Mouse (Mus musculus) left cerebral cortex, postnatal 14 days (tissue): ENCODE measurements around the gene Mybbp1a. TPM values are rescaled to one million over a fixed set of nuclear protein-coding genes. Genes with fewer than 3 reads are reported as not detected.
A peak's percentile ranks its signal among the peaks of the same experiment; 100 is the strongest.
"Not testable (repeated sequence)": the region's sequence is repeated elsewhere in the genome, so short reads cannot be mapped to it uniquely, and the experiment has no call there.

Experiments used
- DNase-seq, 2 experiments: peaks; one replicate each; pipeline ENCODE4 v3.0.0; 2021 to 2022; ENCODE audit warnings: low spot score in 2 of 2, mixed read lengths in 1 of 2
- intact Hi-C: fragments of 180-260 bp; cut with DNase I; formaldehyde crosslinking; loops from one replicate; pipeline ENCODE4 v1.15.1; 2025
- total RNA-seq, 2 experiments: library from RNA; stranded (reverse); gene quantifications; 2 replicates each; pipeline ENCODE4 v1.2.3; 2021

Mybbp1a gene
- total RNA-seq, 2 experiments from 2014 or later = 45.4 to 50.6 TPM

DNA sequence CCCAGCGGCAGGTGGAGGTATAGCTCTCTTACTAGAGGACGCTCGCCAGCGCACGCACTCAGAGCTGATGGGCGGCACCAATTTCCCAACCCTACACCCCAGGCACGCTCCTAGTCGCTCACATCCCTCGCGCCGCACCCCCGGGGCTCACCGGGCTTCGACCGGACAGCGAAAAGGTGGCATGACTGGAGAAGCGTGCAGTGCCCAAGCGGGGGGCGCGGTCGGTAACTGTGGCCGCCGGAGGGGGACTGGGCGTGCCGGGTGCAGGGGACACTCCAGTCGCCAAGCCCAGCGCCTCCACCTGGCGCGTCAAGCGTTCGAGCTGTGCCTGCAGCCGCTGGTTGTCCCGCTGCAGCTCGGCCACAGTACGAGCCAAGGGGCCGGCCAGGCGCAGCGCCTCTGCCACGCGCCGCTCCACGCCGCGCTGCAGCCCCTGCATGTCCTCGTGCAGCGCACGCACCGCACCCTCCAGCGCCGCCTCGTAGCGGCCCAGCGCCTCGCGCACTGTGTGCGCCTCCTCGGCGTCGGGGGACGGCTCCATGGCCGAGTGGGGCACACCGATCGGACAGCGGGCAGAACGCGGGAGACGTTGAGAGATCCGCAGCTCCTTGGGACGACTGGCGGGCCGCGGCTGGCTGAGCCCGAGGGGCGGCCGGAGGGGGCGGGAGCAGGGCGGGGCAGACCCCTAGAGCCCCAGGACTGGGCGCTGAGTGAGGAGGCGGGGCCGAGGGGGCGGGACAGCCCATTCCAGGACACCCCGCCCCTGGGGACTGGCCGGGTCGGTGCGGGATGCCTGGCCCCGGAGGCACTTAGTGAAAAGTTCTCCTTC lies 29.8 kb upstream of the Mybbp1a start, which contains the start of gene Smtnl2:
TSS of gene Smtnl2 (minus strand) at position 621 of the 829 bp plus-strand sequence.
- peak; percentile 46 to 48 for DNase-seq
- intact Hi-C loops = no loop called here

DNA sequence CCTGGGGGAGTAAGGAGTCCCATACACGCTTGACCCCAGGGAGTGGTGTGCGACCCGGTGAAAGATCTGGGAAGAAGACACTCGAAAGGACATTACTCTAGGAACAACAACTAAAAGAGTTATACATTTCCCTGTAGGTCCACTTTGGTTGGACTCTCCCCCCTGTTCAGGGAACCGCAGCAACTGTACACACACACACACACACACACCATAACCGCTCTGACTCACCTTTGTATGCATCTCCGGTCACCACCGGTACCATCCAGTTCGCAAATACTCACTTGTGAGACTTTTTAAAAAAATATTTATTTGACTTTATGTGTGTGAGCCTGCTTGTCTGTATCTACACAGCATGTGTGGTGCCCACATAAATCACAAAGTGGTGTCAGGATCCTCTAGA lies 29.2 kb upstream of the Mybbp1a start:
- intact Hi-C loops = no loop called here
- no peak for DNase-seq

DNA sequence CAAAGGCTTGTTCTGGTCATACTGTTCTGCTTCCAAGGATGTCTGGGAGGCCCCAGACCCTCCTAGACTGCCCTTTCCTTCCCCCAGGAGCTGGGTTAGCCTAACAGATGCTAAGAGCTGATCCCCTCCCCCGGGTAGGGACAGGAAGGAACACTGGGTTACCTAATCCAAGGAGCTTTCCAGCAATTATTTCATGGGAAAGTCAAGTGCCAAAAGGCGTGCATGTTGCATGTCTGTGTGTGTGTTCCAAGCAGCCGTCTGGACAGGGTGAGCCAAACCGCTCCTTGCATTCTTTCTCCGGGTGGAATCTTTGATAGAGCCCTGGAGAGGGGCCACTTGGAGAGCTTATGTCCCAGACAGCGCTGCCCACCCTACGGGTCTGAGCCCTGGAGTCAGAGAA lies 28.1 kb upstream of the Mybbp1a start:
- intact Hi-C loops = no loop called here
- no peak for DNase-seq

DNA sequence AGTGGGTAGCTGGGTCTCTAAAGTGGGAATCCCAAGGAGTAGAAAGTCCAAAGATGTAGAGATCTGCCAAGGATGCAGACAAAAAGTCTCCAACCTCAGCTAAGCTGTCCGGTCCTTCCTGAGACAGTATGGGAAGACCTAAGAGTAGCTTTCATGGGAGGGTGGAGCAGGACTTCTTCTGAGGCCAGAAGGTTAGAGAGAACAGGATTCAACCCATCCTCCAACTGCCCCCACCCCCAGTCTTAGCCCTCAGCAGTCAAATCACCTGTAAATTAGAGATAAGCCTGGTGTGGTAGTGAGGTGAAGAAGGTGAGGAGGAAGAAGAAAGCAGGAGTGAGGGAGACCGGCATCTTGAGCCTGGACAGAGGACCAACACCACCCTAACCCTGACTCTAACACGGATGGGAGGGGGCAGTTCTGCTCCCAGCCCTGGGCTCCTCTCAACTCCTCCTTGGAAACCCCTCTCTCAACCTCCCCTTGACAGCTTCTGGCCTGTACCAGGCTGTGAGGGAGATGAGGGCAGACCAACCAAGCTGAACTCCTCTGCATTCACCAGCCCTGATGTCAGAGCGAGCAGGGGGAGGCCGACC lies 27.5 kb upstream of the Mybbp1a start:
- no peak for DNase-seq
- intact Hi-C loops = no loop called here

DNA sequence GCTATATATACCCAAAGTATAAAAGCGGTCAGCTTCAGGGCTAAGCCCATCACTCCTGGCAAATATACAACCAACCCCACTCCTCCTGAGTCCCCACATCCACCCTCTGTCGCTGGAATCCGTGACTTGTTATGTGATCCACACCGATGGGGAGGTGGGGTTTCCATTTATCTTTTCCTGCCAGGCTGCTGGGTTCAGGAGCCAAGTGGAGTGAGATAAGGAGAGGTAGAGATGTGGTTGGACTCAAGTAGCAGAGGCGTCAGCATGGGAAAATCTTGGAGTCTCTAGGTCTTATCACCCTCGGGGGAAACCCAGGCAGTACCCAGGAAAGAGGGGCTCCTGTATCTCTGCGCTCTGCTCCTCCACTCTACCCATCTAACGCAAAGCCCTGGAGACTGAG lies 26.0 kb upstream of the Mybbp1a start:
- intact Hi-C loops = no loop called here
- DNase-seq = no peak

DNA sequence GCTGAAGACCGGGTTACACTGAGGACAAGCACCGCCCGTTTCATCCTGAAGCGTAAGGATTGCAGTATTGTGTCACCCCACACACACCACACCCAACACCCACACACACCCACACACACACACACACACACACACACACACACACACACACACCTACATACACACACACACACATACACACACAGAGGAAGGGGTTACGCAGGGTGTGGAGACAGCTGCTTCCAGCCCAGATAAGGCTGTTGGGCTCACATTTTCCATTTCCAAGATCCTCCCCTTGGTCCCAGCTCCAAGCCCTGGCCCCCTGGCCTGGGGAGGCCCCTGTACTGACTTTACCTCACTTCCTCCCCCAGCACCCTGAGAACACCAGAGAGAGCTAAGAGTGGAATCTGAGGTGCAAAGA lies 24.5 kb upstream of the Mybbp1a start:
- no peak for DNase-seq
- intact Hi-C loops = no loop called here

DNA sequence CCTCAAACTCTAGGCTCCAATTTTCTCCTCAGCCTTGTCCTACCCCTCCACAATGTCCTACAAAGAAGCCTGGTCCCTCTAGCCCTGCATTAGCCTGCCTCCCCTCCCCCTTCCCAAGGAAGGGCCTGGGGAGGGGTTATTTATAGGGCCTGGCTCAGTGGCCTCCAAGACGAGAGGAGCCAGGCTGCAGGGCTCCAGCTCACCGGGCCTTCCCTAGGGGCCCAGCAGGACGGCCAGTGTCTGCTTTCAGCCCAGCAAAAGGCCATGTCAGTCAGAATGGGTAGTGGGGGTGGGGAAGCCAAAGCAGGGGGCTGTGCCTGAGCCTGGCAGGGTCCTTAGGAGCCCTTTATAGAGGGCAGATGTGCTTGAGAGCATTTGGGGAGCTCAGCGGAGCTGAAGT lies 23.8 kb upstream of the Mybbp1a start:
- intact Hi-C loops = no loop called here

DNA sequence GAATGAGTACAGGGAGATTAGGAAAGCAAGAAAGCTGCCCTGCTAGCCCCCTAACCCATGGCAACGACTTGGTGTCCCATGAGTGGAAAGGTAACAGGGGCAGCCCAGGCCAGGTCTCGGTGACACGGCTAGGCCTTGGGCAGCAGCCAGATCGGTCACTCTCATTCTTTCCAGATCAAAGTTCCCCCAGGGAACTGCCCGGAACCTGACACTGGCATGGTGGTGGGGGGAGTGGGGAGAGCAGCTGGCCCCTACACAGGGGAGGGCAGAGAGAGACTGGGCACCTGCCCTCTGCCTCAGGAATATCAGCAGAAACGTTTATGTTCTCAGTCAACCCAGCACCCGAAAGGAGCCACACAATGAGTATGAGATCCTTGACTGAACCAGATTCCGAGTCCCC lies 22.9 kb upstream of the Mybbp1a start:
- no peak for DNase-seq
- intact Hi-C loops = no loop called here

More for the DNA sequence above, 23.8 kb upstream of the Mybbp1a start:
- DNase-seq = no peak

DNA sequence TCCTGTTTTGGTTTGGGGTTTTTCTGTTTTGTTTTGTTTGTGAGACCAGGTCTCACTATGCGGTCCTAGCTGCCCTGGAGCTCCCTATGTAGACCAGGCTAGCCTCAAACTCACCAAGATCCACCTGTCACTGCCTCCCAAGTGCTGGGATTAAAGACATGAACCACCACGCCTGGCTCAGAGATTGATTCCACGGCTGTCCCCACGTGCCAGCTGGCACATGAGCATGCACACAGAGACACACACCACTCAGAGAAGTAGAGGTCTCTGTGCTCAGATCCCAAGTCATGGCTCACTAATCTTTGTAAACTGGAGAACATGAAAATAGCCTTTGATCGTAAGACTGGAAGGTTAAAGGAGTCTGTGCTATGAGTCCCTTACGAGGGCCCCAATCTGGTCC lies 22.1 kb upstream of the Mybbp1a start:
- no peak for DNase-seq
- intact Hi-C loops = no loop called here

DNA sequence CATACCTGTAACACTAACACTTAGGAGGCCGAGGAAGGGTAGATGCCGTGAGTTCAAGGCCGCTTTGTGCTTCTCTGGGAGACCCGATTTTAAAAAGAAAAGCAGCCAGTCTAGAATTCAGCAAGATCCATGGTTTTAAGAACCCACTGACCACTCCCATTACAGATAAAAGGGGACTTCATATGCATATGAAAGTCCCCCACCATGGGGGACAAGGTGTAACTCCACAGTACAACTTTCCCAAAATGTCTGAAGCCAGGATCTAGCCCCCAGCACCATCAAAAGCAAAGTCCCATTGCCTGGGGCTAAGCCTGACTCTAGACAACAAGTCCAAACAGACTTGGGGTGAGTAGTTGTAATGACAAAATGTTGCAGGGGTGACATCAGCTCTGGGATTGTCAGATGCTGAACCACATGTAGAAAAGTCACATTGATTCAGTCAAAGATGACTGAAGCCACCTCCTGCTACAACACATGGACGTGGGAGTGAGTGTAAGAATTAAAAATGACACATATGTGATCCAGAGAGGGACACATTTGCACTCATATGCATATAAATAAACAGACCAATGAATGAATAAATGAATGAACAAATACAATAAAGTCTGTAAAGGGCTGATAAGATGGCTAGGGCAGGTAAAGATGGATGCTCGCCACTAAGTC lies 20.6 kb upstream of the Mybbp1a start:
- intact Hi-C loops = no loop called here
- no peak for DNase-seq

DNA sequence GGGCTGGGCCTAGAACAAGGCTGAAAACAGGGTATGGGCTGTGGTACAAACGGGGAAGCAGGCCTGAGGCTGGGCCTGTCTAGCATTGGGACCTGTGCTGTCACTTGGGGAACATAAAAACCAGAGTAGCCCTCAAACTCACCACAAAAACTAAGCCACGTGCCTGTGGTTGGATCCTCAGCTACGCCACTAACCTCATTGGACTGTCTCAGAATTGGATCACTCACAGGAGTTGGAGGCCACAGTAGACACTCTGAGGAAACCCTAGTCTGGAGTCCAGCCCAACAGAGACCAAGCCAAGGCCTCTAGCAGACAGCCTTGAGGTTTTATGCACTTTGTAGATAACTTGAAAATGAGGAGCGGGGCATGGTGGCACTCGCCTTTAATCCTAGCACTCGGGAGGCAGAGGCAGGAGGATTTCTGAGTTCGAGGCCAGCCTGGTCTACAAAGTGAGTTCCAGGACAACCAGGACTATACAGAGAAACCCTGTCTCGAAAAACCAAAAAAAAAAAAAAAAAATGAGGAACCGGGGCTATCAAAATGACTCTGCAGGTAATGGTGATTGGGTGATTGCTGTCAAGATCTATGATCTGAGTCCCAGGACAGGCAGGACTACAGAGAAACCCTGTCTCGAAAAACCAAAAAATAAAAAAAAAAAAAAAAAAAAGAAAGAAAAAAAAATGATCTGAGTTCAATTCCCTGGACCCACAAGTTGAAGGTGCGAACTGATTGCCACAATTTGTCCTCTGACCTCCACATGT lies 19.5 kb upstream of the Mybbp1a start:
- intact Hi-C loops = no loop called here
- no peak for DNase-seq

DNA sequence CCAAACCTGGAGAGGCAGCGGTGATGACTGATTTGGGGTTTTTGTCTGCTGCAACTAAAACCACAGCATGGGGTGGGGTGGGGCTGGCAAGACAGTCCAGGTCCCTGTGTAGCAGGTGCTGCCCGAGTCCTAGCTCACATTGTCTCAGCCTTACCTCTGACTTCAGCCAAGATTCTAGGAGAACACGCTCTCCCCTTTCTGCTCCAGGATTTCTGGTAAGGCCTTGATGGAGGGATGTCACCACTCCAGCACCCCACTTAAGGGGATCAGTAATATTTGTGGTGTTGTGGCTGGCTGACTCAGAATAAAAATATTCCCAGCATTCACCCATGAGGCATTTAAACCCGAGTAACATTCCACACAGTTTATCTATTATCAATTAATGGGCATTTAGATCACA lies 17.5 kb upstream of the Mybbp1a start:
- intact Hi-C loops = no loop called here

DNA sequence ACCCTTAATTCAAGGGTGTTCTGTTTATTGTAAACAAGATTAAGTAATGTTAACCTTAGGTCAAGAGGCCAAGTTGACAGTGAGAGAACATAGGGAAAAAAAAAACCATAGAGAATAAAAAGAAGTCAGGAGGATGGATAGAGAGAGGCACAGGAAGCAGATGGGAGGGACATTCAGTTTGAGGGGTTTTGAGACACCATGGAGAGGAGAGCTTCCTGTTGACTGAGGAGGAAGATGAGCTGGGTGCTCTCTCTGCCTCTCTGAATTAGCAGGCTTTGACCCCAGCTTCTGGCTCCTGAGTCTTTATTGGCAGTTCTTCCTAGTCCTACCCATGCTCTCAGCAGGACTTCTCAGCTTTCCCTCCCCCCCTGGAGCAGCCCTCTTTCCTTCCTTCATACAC lies 16.0 kb upstream of the Mybbp1a start:
- intact Hi-C loops = no loop called here
- DNase-seq = no peak

More for the DNA sequence above, 17.5 kb upstream of the Mybbp1a start:
- DNase-seq = no peak

DNA sequence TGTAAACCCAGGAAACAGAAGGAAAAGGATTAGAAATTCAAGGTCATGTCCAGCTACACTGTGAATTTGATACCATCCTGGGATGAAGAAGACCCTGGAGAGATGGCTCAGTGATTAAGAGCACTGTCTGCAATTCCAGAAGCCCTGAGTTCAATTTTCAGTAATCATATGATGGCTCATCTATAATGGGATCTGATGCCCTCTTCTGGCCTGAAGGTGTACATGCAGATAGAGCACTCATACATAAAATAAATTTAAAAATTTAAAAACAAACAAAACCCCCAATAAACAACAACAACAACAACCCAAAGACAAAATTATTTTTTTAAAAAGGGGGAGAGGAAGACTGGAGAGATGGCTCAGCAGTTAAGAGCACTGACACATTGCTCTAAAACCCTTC lies 14.3 kb upstream of the Mybbp1a start:
- intact Hi-C loops = no loop called here
- DNase-seq = no peak

DNA sequence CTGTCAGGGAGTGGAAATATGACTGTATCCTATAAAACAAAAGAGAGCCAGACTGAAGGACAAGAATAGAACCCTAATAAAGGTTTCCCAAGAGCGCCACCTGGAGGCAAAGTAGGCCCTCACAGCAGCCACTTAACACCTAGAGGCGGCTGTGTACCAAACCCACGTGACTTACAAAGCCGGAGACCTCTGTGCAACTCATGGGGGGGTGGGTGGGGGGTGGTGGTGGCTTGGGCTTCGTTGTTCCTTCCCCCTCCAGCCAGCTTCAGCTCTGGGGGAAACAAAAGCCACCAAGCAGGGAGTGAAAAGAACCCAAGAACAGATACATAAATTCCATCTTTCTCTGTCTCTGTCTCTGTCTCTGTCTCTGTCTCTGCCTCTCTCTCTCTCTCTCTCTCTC lies 12.5 kb upstream of the Mybbp1a start:
- intact Hi-C loops = loop anchor here (1.0 to 2.0 kb wide), 3 partner anchors 73 to 204 kb away; no protein-coding TSS in a partner anchor
- DNase-seq = peak; percentile 74 to 77

DNA sequence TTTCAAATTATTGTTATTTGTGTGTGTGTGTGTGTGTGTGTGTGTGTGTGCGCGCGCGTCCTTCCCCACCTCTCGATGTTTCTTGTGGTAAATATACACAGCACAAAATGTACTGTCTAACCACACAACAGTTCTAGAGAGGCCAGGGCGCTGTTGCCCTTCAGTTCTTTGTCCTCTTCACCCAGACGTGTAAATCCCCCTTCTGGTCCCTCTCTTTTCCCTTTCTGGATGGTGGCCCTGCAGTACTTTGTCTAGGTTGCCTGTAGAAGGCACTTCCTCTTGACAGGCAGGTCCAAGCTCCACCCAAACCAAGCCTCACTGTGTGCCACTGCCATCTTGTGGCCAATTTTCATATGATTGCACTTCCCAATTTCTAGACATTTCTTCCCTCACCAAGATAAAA lies 11.9 kb upstream of the Mybbp1a start:
- DNase-seq = peak; percentile 83 to 84
- intact Hi-C loops = loop anchor here (1.0 to 2.0 kb wide), 3 partner anchors 74 to 204 kb away; no protein-coding TSS in a partner anchor

DNA sequence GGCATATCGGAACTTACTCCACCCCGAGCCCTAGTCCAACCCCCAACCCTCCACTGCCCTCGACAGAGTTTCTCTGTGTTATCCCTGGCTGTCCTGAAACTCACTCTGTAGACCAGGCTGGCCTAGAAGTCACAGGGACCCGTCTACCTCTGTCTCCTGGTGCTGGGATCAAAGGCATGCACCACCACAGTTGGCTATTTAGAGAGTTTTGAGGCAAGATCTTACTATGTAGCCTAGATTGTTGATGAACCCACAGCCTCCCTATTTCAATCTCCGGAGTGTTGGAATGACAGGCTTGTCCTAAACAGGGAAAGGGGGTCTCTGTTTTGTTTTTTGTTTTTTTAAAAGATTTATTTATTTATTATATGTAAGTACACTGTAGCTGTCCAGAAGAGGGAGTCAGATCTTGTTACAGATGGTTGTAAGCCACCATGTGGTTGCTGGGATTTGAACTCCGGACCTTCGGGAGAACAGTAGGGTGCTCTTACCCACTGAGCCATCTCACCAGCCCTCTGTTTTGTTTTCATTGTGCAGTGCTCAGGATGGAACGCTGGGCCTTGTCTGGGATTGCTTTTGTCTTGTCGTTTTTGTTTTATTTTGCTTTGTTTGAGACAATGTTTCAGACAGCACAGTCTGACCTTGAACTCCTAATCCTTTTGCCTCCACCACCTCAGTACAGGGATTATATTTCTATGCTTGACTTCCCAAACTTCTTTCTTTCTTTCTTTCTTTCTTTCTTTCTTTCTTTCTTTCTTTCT lies 10.7 kb upstream of the Mybbp1a start:
- DNase-seq, intact Hi-C loops: not testable (repeated sequence)

DNA sequence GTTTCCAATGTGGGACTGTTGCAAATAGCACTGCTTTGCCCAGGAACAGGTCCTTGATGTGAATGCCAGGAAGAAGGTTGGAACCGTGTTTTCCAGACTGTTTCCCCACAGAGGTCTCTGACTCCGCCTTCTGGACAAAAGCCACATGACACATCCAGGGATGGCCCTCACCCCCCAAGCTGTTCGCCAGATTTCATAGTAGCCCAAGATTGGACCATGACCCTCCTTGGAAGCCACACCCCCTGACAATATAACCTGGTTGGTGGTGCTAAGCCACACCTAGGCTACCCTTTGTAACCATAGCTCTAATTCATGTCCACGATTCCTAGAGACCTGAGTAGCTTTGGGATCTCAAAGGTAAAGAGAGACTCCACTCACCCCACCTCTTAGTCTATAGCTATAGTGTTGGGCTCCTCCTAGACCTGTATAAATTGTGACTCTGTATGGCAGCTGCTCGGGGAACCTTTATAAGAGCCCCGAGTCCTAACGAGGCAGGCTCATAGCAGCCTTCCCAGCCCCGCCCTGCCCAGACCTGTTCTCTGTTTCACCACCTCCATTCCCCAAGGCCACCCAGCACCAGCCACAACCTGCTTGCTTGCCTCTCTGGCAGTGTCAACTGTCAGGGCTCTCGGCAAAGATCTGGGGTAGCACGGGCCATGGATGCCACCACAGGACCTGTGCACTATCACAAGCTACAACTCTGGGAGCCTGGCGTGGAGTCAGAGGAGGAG lies 6.0 kb upstream of the Mybbp1a start, which contains the start of gene Ggt6:
TSS of gene Ggt6 (plus strand) at position 564 of the 731 bp plus-strand sequence.
- DNase-seq = no peak
- intact Hi-C loops = no loop called here
